Mouse (Mus musculus): ENCODE measurements at regions not wholly inside any gene's neighbourhood (a gene's known extent, or its start where the extent isn't known, plus 50 kb on each side); places are given as distances from the start of the nearest gene placed in this dataset.
"Not testable (repeated sequence)": the region's sequence is repeated elsewhere in the genome, so short reads cannot be mapped to it uniquely, and the experiment has no call there.

DNA sequence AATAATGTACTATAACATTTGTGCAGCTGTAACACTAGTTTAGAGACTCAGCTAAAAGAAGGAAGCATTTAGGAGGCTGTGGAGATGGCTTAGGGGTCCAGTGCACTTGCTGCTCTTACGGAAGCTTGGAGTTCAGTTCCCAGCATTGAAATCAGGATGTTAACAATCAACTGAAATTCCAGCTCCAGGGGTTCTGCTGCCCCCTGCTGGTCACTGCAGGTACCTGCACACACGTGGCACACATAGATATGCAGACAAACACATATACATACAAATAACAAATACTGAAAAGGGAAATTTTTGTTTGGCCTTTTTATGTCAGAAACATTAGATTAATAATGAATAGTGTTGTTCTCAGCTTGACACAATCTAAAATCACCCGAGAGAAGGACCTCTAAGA, 322.5 kb downstream of the Ajap1 start:
- peak; percentile 34 for DNase-seq (ENCODE audit: low read depth, low spot score)

- no peak for DNase-seq (ENCODE audit: low read depth, low spot score)
These were observed 325.0 kb downstream of the Ajap1 start for GRCm38 (mm10) chr4:153157572-153157971.

DNA sequence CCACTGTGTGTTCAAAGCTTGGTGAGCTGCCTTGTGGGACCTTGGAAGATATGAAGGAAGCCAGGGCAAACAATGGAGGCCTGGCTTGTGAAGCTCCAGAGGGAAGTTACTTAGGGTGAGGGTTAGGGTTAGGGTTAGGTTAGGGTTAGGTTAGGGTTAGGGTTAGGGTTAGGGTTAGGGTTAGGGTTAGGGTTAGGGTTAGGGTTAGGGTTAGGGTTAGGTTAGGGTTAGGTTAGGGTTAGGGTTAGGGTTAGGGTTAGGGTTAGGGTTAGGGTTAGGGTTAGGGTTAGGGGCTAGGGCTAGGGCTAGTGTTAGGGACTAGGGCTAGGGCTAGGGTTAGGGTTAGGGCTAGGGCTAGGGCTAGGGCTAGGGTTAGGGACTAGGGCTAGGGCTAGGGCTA, 329.7 kb downstream of the Ajap1 start:
- DNase-seq (ENCODE audit: low read depth, low spot score), result not testable (repeated sequence)

- no peak for DNase-seq (ENCODE audit: low read depth, low spot score)
These were observed 349.5 kb downstream of the Ajap1 start for GRCm38 (mm10) chr4:153133147-153133546.

GRCm38 (mm10) chr4:153129345-153129744, 353.3 kb downstream of the Ajap1 start:
- DNase-seq (ENCODE audit: low read depth, low spot score), result no peak

GRCm38 (mm10) chr4:153128162-153128561, 354.4 kb downstream of the Ajap1 start:
- DNase-seq (ENCODE audit: low read depth, low spot score), result no peak

DNA sequence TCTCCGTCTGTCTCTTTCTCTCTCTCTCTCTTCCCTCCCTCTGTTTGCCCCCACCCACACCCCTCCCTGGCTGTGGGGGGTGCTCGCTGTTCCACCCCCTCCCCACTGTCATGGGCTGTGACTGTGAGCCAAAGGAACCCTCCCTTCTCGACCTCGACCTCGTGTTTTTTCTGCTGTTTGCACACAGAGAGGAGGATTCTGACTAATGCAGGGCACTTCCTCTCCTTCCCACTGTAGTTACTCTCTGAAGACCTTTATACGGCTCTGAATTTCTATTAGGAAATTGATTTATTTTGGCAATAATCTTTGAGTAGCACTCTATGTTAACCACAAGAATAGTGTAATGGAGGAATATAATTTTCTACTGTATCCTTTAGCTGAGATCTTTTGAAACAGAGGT, 362.1 kb downstream of the Ajap1 start:
- DNase-seq (ENCODE audit: low read depth, low spot score), result no peak

DNA sequence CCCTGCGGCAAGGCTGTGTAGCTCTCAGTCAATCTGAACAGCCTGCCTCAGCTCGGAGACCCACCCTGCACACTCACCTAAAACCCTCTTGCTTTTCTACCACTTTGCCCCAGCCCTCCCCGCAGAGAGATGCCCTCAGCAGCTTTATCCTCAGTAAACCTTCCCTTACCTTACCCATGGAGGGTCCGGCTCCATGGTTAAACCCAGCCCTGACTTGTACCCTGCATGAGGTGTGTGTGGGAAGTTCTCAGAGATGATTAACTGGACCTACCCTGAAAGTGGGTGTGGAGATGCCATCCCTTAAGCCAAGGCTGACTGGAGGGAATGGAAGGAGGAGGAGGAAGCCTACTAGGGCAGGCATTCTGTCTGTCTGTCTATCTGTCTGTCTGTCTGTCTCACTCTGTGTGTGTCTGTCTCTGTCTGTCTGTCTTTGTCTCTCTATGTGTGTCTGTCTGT, 362.9 kb downstream of the Ajap1 start:
- no peak for DNase-seq (ENCODE audit: low read depth, low spot score)

GRCm38 (mm10) chr4:153118824-153119646, 363.6 kb downstream of the Ajap1 start:
- no peak for DNase-seq (ENCODE audit: low read depth, low spot score)

DNA sequence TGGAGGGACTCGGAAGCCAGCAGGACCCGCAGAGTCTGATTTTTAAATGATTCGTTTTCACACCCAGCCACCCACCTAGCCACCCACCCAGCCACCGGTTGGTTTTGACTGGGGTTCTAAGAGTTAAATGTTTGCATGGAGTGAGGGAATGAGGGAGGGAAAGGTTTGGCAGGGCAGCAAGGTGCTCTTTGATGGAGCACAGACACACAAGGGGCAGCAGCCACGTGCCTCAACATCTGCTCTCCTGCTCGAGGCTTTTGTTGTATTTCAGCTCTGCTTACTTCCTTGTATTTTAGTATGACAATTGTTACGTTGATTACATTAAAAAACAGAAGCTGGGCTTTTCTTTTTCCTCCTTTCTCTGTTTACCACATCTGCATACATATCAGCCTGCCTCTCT, 367.6 kb downstream of the Ajap1 start:
- DNase-seq (ENCODE audit: low read depth, low spot score), result peak; percentile 12

- no peak for DNase-seq (ENCODE audit: low read depth, low spot score)
These were observed 369.0 kb downstream of the Ajap1 start for GRCm38 (mm10) chr4:153113577-153113976.

DNA sequence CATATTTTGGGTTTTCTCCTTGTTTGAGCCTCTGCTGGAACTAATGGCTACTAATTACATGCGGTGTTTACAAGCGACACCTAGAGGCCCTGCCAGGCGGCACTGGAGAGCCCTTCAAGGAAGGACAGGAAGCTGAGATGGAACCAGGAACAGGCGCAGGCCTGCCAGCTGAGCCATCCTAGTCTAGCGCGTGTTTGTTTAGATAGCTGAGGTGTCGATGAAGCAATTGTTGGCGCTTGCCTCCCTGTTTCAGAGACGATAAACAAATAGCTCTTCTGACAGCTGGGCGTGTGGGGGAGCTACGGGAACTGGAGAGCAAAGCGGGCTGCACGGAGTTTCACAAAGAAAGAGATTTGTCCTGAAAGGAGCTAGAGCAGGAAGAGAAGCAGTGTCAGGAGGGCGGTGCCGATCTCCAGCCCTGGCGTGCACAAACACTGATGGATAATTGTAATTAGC, 372.3 kb downstream of the Ajap1 start:
- DNase-seq (ENCODE audit: low read depth, low spot score), result peak; percentile 24

DNA sequence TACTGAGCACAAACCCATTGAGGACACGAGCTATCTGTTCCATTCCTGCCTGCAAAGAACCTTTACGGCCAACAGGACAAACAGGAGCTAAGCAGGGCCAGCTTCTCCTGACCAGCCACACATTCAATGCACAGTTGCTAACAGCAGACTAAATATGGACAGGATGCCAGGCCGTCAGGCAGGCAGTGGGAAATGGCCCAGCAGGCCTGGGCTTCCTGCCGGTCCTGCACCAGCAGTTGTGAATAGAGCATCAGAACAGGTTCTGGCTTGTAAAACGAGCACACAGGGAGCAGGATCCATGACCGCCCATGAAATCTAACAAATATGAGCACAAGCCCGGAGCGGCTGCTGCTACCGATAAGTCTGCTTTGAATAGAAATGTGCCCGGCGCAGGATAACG, 384.0 kb downstream of the Ajap1 start:
- no peak for DNase-seq (ENCODE audit: low read depth, low spot score)

- DNase-seq (ENCODE audit: low read depth, low spot score), result peak; percentile 52
These were observed 385.0 kb downstream of the Ajap1 start for GRCm38 (mm10) chr4:153097601-153098000.

DNA sequence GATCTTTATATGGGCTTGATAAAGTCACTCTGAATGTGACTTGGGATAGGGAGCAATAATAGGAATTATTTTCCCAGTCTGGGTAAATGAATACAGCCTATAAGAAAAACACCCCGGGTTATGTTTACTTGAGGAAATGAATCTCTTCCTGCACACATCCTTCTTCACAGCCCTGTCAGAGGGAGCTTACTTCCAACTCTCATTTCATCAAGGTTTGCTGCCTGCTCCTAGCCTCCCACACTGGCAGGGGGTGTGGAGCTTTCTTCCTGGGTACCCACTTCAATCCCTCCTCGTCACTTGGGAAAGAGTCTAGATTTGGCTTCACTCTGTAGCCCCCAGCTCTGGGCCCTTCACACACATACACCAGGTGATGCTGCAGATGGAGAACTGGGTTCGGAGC, 389.5 kb downstream of the Ajap1 start:
- DNase-seq (ENCODE audit: low read depth, low spot score), result no peak

DNA sequence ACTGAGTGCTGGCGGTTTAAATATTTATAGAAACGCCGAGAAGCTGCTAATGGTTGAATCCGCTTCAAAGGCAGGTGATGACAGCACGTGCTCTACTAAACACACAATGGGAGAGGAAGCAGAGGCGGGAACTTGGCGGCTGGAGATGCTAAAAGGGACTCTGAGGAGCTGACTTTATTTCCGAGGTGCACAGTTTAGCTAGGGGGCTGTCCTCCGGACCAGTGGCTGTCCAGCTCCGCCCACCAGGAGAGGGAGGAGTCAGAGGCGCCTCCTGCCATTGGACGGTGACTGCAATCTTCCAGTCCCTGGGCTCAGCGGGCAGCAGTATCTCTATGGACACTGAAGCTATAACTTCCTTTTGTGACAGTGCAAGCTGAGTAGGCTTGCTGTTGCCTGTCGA, 400.4 kb downstream of the Ajap1 start:
- DNase-seq (ENCODE audit: low read depth, low spot score), result no peak

- DNase-seq (ENCODE audit: low read depth, low spot score), result no peak
These were observed 408.0 kb downstream of the Ajap1 start for GRCm38 (mm10) chr4:153074590-153074989.

GRCm38 (mm10) chr4:153070190-153070745, 412.3 kb downstream of the Ajap1 start:
- DNase-seq (ENCODE audit: low read depth, low spot score), result no peak

- DNase-seq (ENCODE audit: low read depth, low spot score), result no peak
These were observed 414.1 kb downstream of the Ajap1 start for GRCm38 (mm10) chr4:153068484-153069033.

GRCm38 (mm10) chr4:153064021-153064605, 418.5 kb downstream of the Ajap1 start:
- no peak for DNase-seq (ENCODE audit: low read depth, low spot score)

DNA sequence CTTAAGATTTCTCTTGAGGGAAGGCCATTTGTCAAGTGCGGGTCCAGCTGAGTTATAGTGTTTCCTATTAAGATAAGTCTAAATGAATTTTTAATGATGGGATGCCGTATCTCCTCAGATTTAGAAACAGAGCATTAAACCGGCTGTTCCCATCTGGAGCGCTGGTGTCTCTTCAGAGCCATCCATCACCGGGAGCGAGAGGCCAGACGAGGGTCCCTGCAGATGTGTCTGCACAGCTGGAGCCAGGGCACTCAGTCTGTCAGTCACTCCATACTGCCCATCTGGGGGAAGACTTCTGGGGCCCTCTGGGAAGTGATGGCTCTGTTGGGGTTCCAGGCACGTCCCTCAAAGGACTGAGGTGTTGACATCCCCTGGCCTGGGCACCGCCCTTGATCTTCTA, 419.2 kb downstream of the Ajap1 start:
- no peak for DNase-seq (ENCODE audit: low read depth, low spot score)

- DNase-seq (ENCODE audit: low read depth, low spot score), result no peak
These were observed 424.5 kb downstream of the Ajap1 start for GRCm38 (mm10) chr4:153058152-153058551.

Data from ES-CJ7 (cell line).